Mouse (Mus musculus) heart, adult 9 months (tissue): Measurements from ENCODE around the gene Hsd17b11.
A peak's percentile ranks its signal among the peaks of the same experiment; 100 is the strongest.

Experiments used
- DNase-seq, 2 experiments: peaks; one replicate each; pipeline ENCODE4 v3.0.0; 2022; ENCODE audit warnings: low spot score in 2 of 2

Gene Hsd17b11

DNA sequence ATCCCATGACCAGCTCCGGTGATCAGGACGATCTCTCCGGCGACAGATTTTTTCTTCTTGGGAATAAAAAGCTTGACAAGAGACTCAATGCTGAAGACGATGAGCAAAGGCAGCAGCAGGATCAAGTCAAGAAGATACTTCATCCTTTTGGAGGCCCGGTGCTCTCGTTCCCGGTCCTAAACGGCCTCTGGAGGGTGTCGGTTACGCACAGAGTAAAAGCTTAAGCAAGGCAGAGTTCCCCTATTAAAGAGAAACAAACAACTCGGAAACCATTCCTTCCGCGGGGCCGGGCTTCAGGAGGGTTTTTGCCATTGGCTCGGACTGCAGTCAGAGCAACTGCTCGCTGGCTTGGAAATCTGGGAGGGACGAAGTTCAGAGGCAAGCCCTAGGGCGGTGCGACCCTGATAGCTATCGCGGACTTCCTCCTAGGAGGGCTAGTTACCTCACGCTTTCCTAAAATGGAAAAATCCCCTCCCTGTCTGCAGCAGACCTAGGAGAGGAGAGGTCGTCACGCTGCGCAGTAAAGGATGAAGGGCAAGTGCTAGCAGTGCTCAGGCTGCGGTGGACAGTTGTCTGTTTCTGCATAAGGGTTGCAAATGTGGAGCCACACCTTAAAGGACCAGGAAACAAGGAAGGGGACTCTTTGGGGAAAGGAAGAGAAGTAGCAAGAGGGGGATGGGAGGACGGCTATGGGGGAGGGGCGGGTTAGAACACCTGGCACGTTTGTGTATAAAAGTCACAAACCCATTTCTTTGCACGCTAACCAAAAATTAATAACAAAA lies at the start of gene Hsd17b11:
TSS of gene Hsd17b11 (minus strand) at position 323 of the 782 bp plus-strand sequence.
- peak; percentile 92 to 96 for DNase-seq

DNA sequence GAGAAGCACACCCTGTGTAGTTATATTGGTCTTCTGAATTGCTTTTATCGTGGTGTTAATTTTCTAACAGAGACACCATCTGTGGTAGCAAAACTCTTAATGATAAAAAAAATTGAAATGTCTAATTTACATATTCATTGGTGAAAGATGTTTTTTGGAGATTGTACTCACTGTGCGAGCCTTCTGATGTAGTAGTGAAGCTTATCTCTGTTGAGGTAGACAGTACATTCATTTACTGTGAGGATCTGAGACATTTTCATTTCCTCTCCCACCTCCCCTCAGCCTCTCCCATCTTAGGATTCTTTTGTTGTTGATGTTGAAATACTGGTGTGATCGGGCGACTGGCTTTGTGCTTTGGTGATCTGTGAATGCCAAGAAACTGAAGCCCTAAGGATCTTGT lies 49.3 kb upstream of the Hsd17b11 start:
- DNase-seq, result no peak

GRCm38 (mm10) chr5:104068751-104069150 lies 47.0 kb upstream of the Hsd17b11 start:
- DNase-seq, result no peak

- no peak for DNase-seq
Measured at GRCm38 (mm10) chr5:104062773-104063551, 41.2 kb upstream of the Hsd17b11 start.

- peak in 1 of 2 experiments; percentile 53 for DNase-seq
Measured at GRCm38 (mm10) chr5:104061936-104062772, 40.4 kb upstream of the Hsd17b11 start.

DNA sequence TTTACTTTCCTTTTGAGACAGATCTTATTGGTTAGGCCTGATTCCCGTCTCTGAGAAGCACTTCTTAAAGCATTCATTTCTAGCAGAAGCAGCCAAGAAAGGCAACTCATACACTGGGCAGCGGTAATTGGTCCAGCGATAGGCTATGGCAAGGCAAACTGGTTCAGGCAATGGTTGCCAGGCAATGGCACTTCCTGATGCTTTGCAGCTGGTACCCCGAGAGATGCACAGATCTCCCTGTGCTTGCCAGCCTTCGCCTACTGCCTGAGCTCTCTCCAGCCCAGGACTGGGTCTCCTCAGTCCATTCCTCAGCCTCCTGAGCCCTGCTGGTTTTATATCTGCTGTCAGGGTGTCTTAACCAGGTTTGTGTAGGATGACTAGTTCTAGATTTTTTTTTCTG lies 38.7 kb upstream of the Hsd17b11 start:
- no peak for DNase-seq

GRCm38 (mm10) chr5:104059628-104060027 lies 37.9 kb upstream of the Hsd17b11 start:
- DNase-seq, result no peak

DNA sequence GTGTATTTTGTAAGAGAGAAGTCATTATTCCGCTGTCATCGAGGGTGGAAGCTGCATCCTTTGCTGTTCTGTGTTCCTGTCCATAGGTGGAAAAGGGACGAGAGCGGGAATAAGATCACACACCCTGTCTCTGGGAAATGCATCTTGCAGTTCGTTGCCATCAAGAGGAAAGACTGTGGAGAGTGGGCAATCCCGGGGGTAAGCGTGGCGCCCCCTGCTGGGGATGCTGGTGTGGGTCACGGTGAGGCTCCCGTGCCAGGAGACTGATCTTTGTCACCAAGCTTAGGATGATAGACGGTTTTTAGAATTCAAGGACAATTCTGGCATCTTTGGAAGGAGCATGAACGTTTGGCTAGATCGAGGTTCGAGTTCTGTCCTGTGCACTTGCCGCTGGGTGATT lies 36.3 kb upstream of the Hsd17b11 start:
- peak in 1 of 2 experiments; percentile 31 for DNase-seq

DNA sequence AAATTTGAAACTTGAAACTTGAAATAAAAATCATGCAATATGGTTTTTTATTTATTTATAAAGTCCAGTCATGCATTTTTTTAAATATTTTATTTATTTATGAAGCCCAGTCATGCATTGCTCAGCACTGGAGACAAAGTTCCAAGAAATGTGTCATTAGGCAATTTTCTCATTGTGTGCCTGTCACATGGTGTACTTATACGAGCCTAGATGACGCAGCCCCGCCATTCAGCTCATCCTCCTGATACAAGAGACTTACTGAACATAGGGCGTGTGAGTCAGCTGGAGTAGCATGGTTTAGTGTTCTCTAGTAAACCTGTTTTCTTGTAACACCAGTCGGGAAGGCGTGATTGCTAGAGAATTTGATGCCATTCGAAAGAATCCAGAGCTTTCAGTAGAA lies 34.6 kb upstream of the Hsd17b11 start:
- no peak for DNase-seq

- no peak for DNase-seq
Measured at GRCm38 (mm10) chr5:104055816-104056215, 34.1 kb upstream of the Hsd17b11 start.

- DNase-seq, result no peak
Measured at GRCm38 (mm10) chr5:104054938-104055337, 33.2 kb upstream of the Hsd17b11 start.

DNA sequence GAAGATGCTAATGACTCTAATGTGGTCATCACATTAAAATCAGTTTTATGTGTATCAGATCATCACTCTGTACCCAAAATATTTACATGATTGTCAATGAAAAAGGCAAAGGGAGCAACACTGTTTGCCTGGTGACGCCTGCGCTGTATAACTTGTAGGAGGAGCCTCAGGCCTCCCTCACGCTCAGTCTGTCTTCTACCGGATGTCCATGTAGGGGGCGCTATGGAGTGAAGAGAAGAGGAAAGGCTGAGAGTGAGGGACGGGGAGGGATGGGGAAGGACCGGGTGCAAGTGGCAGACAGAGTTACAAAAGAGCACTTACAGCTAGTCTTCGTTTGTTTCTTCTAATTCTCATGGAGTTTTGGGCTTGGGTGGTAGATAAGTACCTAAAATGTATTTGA lies 31.2 kb upstream of the Hsd17b11 start:
- DNase-seq, result no peak

- no peak for DNase-seq
Measured at GRCm38 (mm10) chr5:104048139-104048538, 26.4 kb upstream of the Hsd17b11 start.

DNA sequence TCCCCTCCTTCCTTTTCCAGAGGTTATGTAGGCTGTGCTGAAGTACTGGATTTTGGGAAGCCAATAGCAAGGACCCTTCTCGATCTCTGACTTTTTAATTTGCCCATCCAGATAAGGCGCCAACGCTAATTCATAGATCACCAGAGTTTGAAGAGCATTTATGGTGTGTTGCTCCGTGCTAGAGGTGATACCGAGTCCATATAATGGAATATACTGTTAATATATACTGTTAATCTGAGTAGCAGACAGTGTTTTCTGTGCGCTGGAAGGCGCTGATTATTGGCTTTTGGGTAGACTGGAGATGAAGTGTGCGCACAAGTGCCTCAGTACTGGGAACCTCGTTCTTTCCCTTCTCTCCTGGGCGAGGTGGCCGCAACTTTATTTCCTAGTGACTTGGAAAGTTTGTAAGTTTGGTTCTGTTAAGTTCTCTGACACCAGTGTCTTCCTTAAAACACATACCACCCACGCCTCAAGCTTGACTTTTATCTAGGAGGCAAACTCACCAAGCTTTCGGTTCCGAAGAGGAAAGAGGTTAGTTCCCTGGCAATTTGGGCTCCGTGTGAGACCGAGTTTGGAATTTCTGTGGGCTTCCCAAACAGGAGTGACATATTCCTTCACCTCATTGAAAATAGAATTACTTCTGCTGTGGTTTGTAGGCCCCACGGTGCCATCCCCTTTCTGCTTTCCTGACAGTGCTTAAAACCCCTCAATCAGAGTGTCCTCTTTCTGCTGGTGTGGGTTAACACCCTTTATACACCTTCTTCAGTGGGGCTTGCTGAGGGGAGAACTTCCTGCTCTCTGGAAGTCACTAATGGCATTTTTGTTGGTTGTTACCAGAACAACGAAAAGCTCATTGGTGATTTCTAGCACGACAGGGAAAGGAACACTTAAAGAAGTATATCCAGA lies 25.7 kb upstream of the Hsd17b11 start:
- DNase-seq, result peak in 1 of 2 experiments; percentile 35

- DNase-seq, result peak; percentile 97 to 98
Measured at GRCm38 (mm10) chr5:104046256-104047199, 24.8 kb upstream of the Hsd17b11 start, which contains the start of gene Nudt9. Nudt9 (plus strand) TSS chr5:104046306.

DNA sequence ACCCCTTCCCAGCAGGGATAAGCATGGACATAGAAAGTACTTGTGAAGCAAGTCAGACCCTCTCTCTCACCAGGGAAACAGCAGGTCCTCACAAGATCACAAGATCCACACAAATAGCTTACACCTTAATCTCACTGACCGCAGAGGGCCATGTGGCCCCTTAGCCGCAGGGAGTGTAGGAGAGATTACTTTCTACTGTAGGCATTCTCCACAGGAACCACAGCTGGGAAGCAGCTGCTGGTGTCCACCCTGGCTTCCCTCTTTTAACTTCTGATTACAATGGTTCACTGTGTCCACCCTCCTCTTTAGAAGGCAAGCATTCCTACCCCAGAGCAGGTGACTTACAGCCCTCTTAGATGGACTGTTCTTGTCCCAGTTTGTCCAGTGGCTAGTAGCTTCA lies 22.0 kb upstream of the Hsd17b11 start:
- no peak for DNase-seq

- no peak for DNase-seq
Measured at GRCm38 (mm10) chr5:104042906-104043305, 21.2 kb upstream of the Hsd17b11 start.

- DNase-seq, result peak in 1 of 2 experiments; percentile 34
Measured at GRCm38 (mm10) chr5:104039154-104039932, 17.6 kb upstream of the Hsd17b11 start.

GRCm38 (mm10) chr5:104036686-104037085 lies 15.0 kb upstream of the Hsd17b11 start:
- DNase-seq, result no peak
